Mouse (Mus musculus) forebrain, postnatal 0 days (tissue): ENCODE data around the gene Mief1. TPM values are rescaled to one million over a fixed set of nuclear protein-coding genes. Genes with fewer than 3 reads are reported as not detected.

Source experiments
- ATAC-seq: fragments of 200-750 bp; cut with Nextera tagmentation; 2 replicates; pipeline ENCODE4 v1.8.0; 2017; ENCODE audit warnings: mild to moderate bottlenecking, moderate library complexity
- DNase-seq: peaks from one replicate; pipeline ENCODE4 v3.0.0-alpha.2; 2015
- H3K27ac ChIP-seq: fragments of 300-500 bp; sonication (generic); 2 replicates; pipeline ENCODE4 v1.5.1; 2014; ENCODE audit warnings: low read depth, mild to moderate bottlenecking, antibody characterized with exemption, low read length, moderate library complexity, mixed read lengths
- H3K27me3 ChIP-seq: fragments of 300-500 bp; sonication (generic); 2 replicates; pipeline ENCODE4 v1.6.1; 2014; ENCODE audit warnings: mild to moderate bottlenecking, low read length, mixed read lengths; ENCODE audit not compliant: insufficient read depth
- H3K36me3 ChIP-seq: fragments of 300-500 bp; sonication (generic); 2 replicates; pipeline ENCODE4 v1.6.1; 2014; ENCODE audit warnings: mild to moderate bottlenecking, moderate library complexity; ENCODE audit not compliant: insufficient read depth
- H3K4me1 ChIP-seq: fragments of 300-500 bp; sonication (generic); 2 replicates; pipeline ENCODE4 v1.6.1; 2014; ENCODE audit warnings: antibody characterized with exemption; ENCODE audit not compliant: insufficient read depth
- H3K4me2 ChIP-seq: fragments of 300-500 bp; sonication (generic); 2 replicates; pipeline ENCODE4 v1.6.1; 2014; ENCODE audit warnings: low read depth, mild to moderate bottlenecking, moderate library complexity
- H3K4me3 ChIP-seq: fragments of 300-500 bp; sonication (generic); 2 replicates; pipeline ENCODE4 v1.5.1; 2014; ENCODE audit warnings: low read depth, low read length, mixed read lengths
- H3K9ac ChIP-seq: fragments of 300-500 bp; sonication (generic); 2 replicates; pipeline ENCODE4 v1.6.1; 2014; ENCODE audit warnings: mild to moderate bottlenecking
- H3K9me3 ChIP-seq: fragments of 300-500 bp; sonication (generic); 2 replicates; pipeline ENCODE4 v1.6.1; 2016; ENCODE audit warnings: low read length
- CTCF ChIP-seq: sonication (generic); IDR thresholded peaks from 2 replicates; pipeline ENCODE4 v1.5.1; 2016; ENCODE audit warnings: antibody characterized with exemption, control low read depth, low read depth
- WGBS: fragments of 180-500 bp; shearing (Covaris S2); extraction: QIAGEN DNeasy Blood & Tissue Kit; methylation state at CpG from one replicate; pipeline ENCODE4 v1.1.7; 2014; 5-methylcytosine and 5-hydroxymethylcytosine counted together
- polyA plus RNA-seq: library from polyadenylated mRNA; unstranded; fragments of >200 nt; fragmentation: Nextera tagmentation; extraction: Ambion mirVana; gene quantifications from 2 replicates; pipeline ENCODE4 v1.2.1, GENCODE M21; 2015
- total RNA-seq: library from RNA; depleted of rRNA; stranded (reverse); fragments of >200 nt; gene quantifications from 2 replicates; pipeline ENCODE4 v1.2.3, GENCODE M21; 2014

Gene Mief1
- total and polyA plus RNA-seq, 2 experiments from 2014 or later = 20.0 to 37.0 TPM

DNA sequence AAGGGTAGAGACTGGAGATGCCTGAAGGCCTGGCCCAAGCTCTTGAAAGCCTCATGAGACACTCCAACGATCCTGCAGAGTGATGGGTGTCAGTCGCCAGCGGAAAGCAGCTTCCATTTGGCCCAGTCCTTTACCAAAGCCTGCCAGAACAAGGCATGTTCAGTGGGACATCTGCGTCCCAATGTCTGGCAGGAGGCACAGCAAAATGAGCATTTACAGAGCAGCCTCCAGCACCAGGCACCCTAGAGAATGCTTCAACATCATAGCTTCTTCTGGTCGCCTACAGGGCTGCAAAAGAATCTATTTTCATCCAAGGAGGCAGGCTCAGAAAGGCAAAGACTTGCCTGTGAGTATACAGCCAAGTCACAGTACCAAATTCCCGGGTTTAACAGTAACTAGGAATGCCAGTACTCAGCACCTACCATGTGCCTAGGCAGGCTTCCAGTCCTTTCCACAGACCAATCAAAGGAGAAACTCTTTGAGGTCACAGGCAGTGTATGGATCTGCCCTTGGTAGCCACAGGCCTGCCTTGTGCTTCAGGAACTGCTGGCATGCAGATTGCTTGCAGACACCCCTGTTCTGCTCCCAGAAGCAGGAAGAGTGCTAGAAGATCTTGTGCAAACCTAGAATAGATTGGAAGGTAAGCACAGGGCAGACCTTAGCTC, 31.6 kb upstream of the Mief1 start:
- no peaks in the 10 kb centered on the region for H3K27me3 ChIP-seq
- no peaks in the 10 kb centered on the region for H3K36me3 ChIP-seq
- no peak overlapping the region for H3K4me3 ChIP-seq
- H3K4me1 ChIP-seq = no peaks in the 10 kb centered on the region
- WGBS = 65% methylated on average over 6 of the region's 6 CpGs
- TF ChIP-seq CTCF = no peak
- ATAC-seq (0 out of 2 replicates have a peak, but pooled peaks have one; percentile 8), DNase-seq (peak; percentile 36)
- no peak overlapping the region for H3K9ac ChIP-seq
- H3K9me3 ChIP-seq = no peaks in the 10 kb centered on the region
- no peak overlapping the region for H3K27ac ChIP-seq
- H3K4me2 ChIP-seq = no peak overlapping the region

DNA sequence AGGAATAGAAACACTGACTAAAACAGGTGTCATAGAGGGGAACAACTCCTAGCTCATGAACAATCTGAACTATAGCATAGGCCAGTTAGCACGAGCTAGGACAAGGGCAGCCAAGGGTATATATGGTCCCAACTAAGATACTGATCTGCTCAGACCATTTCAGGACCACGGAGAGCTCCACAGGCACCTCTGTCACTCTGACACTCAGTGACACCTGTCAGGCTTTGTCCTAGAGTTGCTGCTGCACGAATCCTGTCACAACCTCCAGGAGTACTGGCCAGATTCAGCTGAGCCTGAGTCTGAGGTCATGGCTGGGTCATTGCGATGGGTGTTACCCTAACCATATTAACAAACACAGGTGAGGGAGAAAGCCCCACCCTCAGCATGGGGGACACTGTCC, 30.4 kb upstream of the Mief1 start:
- no peak for TF ChIP-seq CTCF
- Histone ChIP-seq H3K27ac (no peak overlapping the region), H3K9me3 (no peaks in the 10 kb centered on the region), H3K4me2 (no peak overlapping the region), H3K27me3 (no peaks in the 10 kb centered on the region), H3K36me3 (no peaks in the 10 kb centered on the region), H3K4me3 (no peak overlapping the region), H3K9ac (no peak overlapping the region), H3K4me1 (no peaks in the 10 kb centered on the region)
- ATAC-seq (no peak), DNase-seq (no peak)
- WGBS = 42% methylated on average over 4 of the region's 4 CpGs

DNA sequence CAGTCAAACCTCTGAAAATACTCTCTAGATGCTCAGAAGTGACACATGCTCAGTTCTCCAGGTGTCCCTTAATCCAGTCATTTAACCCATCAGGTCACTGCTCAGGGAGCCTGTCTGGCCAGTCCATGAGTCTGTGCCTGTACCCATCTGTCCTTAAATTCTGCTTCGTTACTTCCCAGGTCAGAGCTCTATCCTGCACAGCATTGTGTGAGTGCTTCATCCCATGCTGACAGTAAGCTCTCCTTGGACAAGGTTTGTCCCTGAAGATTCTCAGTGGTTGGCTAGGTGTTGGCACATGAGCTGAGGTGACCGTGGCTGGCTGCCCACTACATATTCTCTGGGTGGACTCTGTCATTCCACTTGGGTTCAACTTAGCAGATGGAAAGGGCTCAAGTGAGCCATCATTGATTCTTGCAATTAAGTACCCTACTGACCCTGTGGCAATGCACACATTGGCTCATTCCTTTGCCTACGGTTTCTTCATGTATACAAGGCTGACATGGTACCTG, 27.7 kb upstream of the Mief1 start:
- Histone ChIP-seq H3K9me3 (no peaks in the 10 kb centered on the region), H3K9ac (no peak overlapping the region), H3K4me2 (no peak overlapping the region), H3K4me3 (no peak overlapping the region), H3K27ac (no peak overlapping the region), H3K27me3 (no peaks in the 10 kb centered on the region), H3K36me3 (peaks cover 3% of the 10 kb centered on the region; the same call in 1 of the 2 replicates), H3K4me1 (no peaks in the 10 kb centered on the region)
- TF ChIP-seq CTCF = no peak
- 87% methylated on average over 3 of the region's 3 CpGs for WGBS
- ATAC-seq (no peak), DNase-seq (no peak)

DNA sequence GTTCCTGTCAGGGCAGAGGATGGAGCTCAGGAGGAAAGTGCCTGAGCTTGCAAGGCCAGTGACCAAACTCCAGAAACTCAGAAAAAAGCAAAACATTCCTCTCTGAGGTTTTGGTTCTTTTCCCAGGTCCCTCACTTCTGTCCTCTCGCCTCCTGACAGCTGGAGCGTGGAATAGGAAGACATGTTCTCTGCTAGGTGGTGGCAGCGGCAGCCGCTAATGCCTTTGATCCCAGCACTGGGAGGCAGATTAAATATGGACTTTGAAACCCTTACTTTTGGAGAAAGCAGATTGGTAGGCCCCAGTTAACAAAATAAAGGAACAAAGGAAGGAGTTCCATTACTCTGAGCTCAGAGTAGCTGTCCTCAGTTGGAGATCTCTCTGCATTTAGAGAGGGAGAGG, 25.4 kb upstream of the Mief1 start:
- WGBS = 17% methylated on average over 4 of the region's 4 CpGs
- ATAC-seq = no peak

DNA sequence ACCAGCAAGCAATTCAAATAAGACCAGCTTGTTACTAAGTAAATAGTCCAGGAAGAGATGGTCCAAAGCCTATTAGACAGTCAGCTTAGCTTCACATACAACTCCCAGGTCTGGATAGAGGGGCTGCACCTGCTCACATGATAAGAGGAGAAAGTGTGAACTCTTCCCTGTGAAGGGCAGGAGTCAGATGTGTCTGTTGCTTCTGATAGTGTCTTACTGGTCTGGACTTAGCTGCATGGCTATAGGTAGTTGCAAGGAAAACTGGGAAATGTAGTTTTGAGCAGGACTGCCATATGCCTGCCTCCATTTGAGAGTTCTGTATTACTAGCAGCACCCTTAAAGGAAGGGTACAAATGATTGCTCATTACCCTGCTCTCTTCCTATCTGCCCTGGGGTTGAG, 20.1 kb upstream of the Mief1 start:
- H3K27me3 ChIP-seq = no peaks in the 10 kb centered on the region
- no peak overlapping the region for H3K4me2 ChIP-seq
- ATAC-seq = no peak

More for the DNA sequence above, 25.4 kb upstream of the Mief1 start:
- no peaks in the 10 kb centered on the region for H3K9me3 ChIP-seq
- no peak overlapping the region for H3K4me2 ChIP-seq
- H3K9ac ChIP-seq = no peak overlapping the region
- DNase-seq = no peak
- H3K27ac ChIP-seq = no peak overlapping the region
- H3K4me1 ChIP-seq = no peaks in the 10 kb centered on the region
- H3K4me3 ChIP-seq = no peak overlapping the region
- H3K36me3 ChIP-seq = peaks cover 21% of the 10 kb centered on the region
- no peak for TF ChIP-seq CTCF
- no peaks in the 10 kb centered on the region for H3K27me3 ChIP-seq

DNA sequence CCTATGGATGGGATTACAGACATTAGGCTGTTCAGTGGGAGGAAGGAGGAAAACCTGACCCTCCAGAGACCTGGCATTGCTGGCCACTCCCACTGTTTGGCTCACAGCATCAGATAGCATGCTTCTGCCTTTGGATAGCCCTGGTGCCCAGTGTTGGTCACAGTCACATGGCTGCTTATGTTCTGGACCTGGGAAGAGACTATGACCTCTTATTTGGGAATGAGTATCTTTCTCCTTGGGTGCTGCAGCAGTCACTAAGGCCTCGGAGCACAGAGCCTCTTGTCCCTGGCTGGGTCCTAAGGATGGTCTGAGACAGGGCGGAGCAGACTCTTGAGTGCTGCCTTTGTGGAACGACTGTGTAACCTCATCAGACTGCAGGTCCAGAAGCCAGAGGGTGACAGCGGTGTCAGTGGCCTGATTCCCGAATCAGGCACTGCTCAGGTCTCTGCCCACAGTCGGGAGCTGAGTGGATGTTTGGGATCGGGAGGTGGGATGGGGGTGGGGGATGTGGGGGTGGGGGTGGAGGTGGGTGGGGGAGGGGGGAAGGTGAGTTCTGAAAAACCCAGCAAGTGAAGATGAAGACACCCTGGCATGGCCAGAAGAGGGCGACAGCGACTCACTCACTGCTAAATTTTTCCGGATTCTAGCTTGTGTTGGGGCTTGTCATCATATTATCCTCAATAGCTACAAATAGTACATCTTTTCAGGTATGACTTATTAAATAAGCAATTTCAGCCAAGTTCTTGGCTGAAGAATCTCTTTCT, 17.9 kb upstream of the Mief1 start:
- Histone ChIP-seq H3K27ac (no peak overlapping the region), H3K27me3 (no peaks in the 10 kb centered on the region), H3K4me2 (no peak overlapping the region), H3K4me1 (no peaks in the 10 kb centered on the region), H3K4me3 (no peak overlapping the region), H3K9ac (no peak overlapping the region), H3K9me3 (no peaks in the 10 kb centered on the region), H3K36me3 (peaks cover 35% of the 10 kb centered on the region)
- DNase-seq = peak; percentile 43
- 19% methylated on average over 10 of the region's 10 CpGs for whole genome bisulfite sequencing
- ATAC-seq = peak; percentile 45
- TF ChIP-seq CTCF = peak; percentile 56

More for the DNA sequence above, 20.1 kb upstream of the Mief1 start:
- Histone ChIP-seq H3K4me1 (no peaks in the 10 kb centered on the region), H3K27ac (no peak overlapping the region), H3K36me3 (peaks cover 36% of the 10 kb centered on the region), H3K9me3 (no peaks in the 10 kb centered on the region), H3K4me3 (no peak overlapping the region), H3K9ac (no peak overlapping the region)
- no peak for TF ChIP-seq CTCF
- no peak for DNase-seq

DNA sequence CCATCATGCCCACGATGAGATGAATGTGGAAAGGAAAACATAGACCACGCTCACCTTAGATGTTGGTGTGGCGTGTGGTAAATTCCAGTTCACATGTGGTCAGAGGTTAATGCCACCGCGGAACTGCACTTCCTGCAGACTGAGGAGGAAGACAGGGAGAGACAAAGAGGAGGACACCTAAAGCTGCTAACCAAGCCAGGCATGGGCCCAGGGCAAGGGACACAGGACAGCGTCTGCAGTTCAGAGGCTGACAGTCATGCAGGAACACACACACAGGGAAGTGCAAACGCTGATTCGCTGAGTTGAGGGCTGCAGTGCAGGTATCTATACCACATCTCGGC, 17.4 kb upstream of the Mief1 start:
- ATAC-seq (no peak), DNase-seq (no peak)
- H3K9me3 ChIP-seq = no peaks in the 10 kb centered on the region
- H3K36me3 ChIP-seq = peaks cover 29% of the 10 kb centered on the region
- no peak overlapping the region for H3K4me3 ChIP-seq
- H3K27ac ChIP-seq = no peak overlapping the region
- H3K9ac ChIP-seq = no peak overlapping the region
- WGBS = 73% methylated on average over 9 of the region's 9 CpGs
- TF ChIP-seq CTCF = no peak
- H3K4me2 ChIP-seq = no peak overlapping the region
- no peaks in the 10 kb centered on the region for H3K27me3 ChIP-seq
- H3K4me1 ChIP-seq = no peaks in the 10 kb centered on the region
